Mouse (Mus musculus) midbrain, embryonic 14.5 days (tissue): ENCODE data around the gene Jmjd1c. TPM values are rescaled to one million over a fixed set of nuclear protein-coding genes. Genes with fewer than 3 reads are reported as not detected.

Source experiments
- ATAC-seq: fragments of 200-750 bp; cut with Nextera tagmentation; 2 replicates; pipeline ENCODE4 v1.8.0; 2017; ENCODE audit warnings: moderate number of reproducible peaks, moderate library complexity; ENCODE audit not compliant: low FRiP score, low TSS enrichment
- DNase-seq: peaks from one replicate; pipeline ENCODE4 v3.0.0-alpha.2; 2015
- H3K27ac ChIP-seq: fragments of 300-500 bp; sonication (generic); replicated peaks from 2 replicates; pipeline ENCODE4 v1.5.1; 2014; ENCODE audit warnings: mild to moderate bottlenecking, low read depth, low read length, moderate library complexity
- H3K27me3 ChIP-seq: fragments of 300-500 bp; sonication (generic); 2 replicates; pipeline ENCODE4 v1.6.1; 2014; ENCODE audit warnings: low read length, control low read depth, mixed read lengths; ENCODE audit not compliant: control insufficient read depth, insufficient read depth
- H3K36me3 ChIP-seq: fragments of 300-500 bp; sonication (generic); 2 replicates; pipeline ENCODE4 v1.6.1; 2014; ENCODE audit warnings: low read length, control low read depth; ENCODE audit not compliant: control insufficient read depth, insufficient read depth
- H3K4me1 ChIP-seq: fragments of 300-500 bp; sonication (generic); 2 replicates; pipeline ENCODE4 v1.6.1; 2014; ENCODE audit warnings: mild to moderate bottlenecking, antibody characterized with exemption, low read length, control low read depth; ENCODE audit not compliant: control insufficient read depth, insufficient read depth
- H3K4me2 ChIP-seq: fragments of 300-500 bp; sonication (generic); 2 replicates; pipeline ENCODE4 v1.6.1; 2014; ENCODE audit warnings: mild to moderate bottlenecking, low read length, moderate library complexity
- H3K4me3 ChIP-seq: fragments of 300-500 bp; sonication (generic); replicated peaks from 2 replicates; pipeline ENCODE4 v1.5.1; 2014; ENCODE audit warnings: low read depth, low read length
- H3K9ac ChIP-seq: fragments of 300-500 bp; sonication (generic); replicated peaks from 2 replicates; pipeline ENCODE4 v1.6.1; 2014; ENCODE audit warnings: mild to moderate bottlenecking, low read length, moderate library complexity
- H3K9me3 ChIP-seq: fragments of 300-500 bp; sonication (generic); 2 replicates; pipeline ENCODE4 v1.6.1; 2016; ENCODE audit warnings: low read length, control low read depth, mixed read lengths; ENCODE audit not compliant: control insufficient read depth
- WGBS: fragments of 180-500 bp; shearing (Covaris S2); extraction: QIAGEN DNeasy Blood & Tissue Kit; methylation state at CpG from one replicate; pipeline ENCODE4 v1.1.7; 2014; 5-methylcytosine and 5-hydroxymethylcytosine counted together
- polyA plus RNA-seq: library from polyadenylated mRNA; unstranded; fragments of >200 nt; fragmentation: Nextera tagmentation; extraction: Ambion mirVana; gene quantifications from 2 replicates; pipeline ENCODE4 v1.2.1, GENCODE M21; 2014

Gene Jmjd1c
- polyA plus RNA-seq, 1 experiment from 2014 or later = 54.4 TPM

DNA sequence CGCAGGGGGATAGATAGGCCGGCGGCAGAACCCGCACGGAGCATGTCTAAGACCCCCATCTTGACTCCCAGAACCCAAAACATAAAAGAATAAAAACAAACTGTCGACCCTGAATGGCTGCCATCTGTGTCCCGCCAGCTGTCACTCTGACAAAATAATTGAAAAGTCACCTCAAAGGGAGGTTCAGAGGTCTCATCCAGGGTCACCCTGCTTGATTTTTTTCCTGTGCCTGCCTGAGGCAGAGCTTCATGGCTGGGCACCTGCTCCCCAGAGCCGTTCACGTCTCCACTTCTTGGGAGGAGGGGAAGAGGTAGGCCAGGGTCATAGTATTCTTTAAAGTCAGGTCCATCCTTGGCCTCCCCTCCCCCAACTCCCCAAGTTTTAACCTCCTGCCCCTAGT is 8.6 kb downstream of the Jmjd1c start:
- no peaks in the 10 kb centered on the region for H3K9me3 ChIP-seq
- peaks cover 83% of the 10 kb centered on the region for H3K4me1 ChIP-seq
- no peaks in the 10 kb centered on the region for H3K36me3 ChIP-seq
- H3K4me3 ChIP-seq = no peak overlapping the region
- H3K27me3 ChIP-seq = no peaks in the 10 kb centered on the region
- WGBS = 10% methylated on average over 9 of the region's 9 CpGs
- ATAC-seq (no peak; the same call in 1 of the 2 replicates), DNase-seq (no peak)
- H3K9ac ChIP-seq = no peak overlapping the region
- H3K4me2 ChIP-seq = no peak overlapping the region
- no peak overlapping the region for H3K27ac ChIP-seq

DNA sequence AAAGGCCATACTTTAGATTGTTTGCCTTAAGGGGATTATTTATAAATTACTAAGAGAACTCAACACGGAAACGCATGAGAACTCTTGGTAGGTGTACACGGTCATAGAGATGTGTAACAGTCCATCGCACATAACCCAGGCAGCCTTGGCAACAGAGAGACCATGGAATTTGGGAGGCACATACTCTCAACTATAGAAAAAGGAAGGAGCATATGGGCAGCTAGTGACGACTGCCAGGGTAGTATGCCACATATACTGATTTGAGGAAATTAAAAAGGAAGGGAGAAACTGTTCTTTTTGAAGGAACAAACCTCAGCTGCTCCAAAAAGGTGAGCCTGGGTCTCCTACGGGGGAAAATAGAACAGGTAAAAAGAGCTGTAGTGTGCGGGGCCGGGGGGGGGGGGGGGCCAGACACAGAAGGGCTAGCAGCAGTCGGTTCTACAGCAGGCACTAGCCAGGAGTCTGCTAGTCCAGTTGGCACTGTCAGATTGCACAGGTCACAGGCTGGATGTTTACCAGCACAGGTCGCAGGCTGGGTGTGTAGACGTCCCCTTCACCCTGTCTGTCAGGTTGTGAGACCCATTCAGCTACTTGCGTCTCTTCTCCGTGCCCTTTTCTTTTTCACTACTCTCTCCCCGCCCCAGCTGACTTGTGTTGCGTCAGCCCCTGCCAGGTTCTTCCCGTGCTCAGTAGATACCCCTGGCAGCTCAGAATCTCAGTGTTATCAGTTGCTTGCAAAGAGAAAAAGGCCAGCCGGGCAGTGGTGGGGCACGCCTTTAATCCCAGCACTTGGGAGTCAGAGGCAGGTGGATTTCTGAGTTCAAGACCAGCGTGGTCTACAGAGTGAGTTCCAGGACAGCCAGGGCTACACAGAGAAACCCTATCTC is 9.6 kb downstream of the Jmjd1c start:
- peaks cover 72% of the 10 kb centered on the region for H3K4me1 ChIP-seq
- DNase-seq (no peak), ATAC-seq (no peak)
- H3K27me3 ChIP-seq = no peaks in the 10 kb centered on the region
- H3K27ac ChIP-seq = no peak overlapping the region
- 52% methylated on average over 19 of the region's 19 CpGs for WGBS
- no peak overlapping the region for H3K9ac ChIP-seq
- H3K36me3 ChIP-seq = no peaks in the 10 kb centered on the region
- no peaks in the 10 kb centered on the region for H3K9me3 ChIP-seq
- H3K4me3 ChIP-seq = no peak overlapping the region
- no peak overlapping the region for H3K4me2 ChIP-seq

DNA sequence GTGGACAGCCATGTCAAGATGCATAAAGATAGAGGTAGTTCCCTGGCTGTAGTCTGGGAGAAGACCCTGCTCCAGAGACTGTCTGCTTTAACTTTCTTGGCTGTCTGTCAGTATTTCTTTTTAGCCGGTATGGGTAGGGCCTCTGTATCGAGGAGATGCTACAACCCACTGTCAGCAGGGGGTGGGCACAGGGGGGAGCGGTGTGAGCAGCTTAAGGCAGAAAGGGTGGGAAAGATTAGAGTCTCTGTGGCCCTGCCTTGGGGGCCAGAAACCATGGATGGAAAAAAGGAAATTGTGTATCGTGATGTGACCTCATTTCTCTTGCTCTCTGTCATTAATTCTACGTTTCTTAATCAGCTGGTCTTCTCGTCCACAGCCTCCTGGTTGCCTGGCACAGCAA is 10.5 kb downstream of the Jmjd1c start:
- no peak for ATAC-seq
- Histone ChIP-seq H3K27ac (no peak overlapping the region), H3K27me3 (no peaks in the 10 kb centered on the region), H3K9ac (no peak overlapping the region), H3K4me3 (no peak overlapping the region), H3K4me2 (no peak overlapping the region), H3K9me3 (no peaks in the 10 kb centered on the region), H3K4me1 (peaks cover 65% of the 10 kb centered on the region), H3K36me3 (no peaks in the 10 kb centered on the region)
- no peak for DNase-seq
- 48% methylated on average over 6 of the region's 6 CpGs for whole genome bisulfite sequencing

DNA sequence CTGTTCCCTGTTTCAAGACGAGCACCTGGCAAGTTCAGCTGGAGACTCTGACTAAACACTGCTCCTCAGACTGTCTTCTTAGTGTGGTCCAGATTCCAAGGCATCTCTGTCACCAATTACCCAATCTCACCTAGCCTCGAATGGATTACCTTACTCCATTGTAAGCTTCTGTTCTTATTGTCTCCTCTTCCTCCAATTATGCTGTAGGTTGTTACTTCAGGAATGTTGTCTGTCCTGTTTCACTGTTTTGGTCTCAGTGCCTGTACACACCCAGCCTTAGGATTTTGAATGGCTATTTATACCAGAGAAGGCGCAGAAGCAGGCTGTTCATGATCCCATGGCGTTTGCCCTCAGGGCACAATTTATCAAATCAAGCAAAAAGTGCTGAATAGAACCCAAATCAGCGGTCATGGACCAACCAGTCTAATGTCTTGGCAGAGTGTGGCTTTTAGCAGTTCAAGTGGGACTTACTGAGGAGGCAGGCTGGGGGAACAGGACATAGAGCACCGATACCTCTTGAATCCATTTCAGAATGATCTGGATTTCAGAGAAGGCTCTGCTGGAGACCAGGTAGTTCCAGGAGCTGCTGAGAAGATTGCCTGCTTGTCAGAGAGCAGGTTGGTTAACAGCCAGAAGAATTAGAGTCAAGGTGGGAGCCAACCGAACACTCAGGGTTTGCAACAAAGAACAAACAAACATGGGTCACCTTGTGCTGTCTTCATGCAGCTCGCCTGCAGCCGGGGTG is 11.3 kb downstream of the Jmjd1c start:
- Histone ChIP-seq H3K4me3 (no peak overlapping the region), H3K27ac (no peak overlapping the region), H3K9ac (no peak overlapping the region), H3K27me3 (no peaks in the 10 kb centered on the region), H3K36me3 (no peaks in the 10 kb centered on the region), H3K4me1 (peaks cover 62% of the 10 kb centered on the region), H3K9me3 (no peaks in the 10 kb centered on the region), H3K4me2 (no peak overlapping the region)
- WGBS = 79% methylated on average over 9 of the region's 9 CpGs
- ATAC-seq = no peak
- no peak for DNase-seq

DNA sequence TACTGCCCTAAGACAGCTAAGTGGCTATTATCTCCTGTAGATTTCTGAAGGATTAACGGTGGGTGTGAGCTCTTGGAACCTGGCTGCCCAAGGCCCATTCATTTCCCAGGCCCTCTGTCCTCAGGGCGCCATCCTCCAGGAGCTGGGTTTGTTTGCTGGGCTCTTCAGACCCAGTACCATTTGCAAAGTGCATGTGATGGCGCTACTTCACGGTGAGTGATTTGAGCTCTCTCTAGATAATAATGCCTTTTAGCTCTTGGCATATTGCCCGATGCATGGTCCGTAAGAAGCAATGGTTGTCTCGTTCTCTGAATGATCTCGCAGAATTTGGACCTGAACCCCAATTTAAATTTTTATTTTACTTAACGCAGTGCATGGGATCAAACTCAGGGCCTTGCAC is 12.2 kb downstream of the Jmjd1c start:
- no peak overlapping the region for H3K27ac ChIP-seq
- peak; percentile 49 for DNase-seq
- no peaks in the 10 kb centered on the region for H3K9me3 ChIP-seq
- no peak overlapping the region for H3K9ac ChIP-seq
- H3K4me2 ChIP-seq = no peak overlapping the region
- no peak for ATAC-seq
- H3K27me3 ChIP-seq = no peaks in the 10 kb centered on the region
- H3K36me3 ChIP-seq = no peaks in the 10 kb centered on the region
- WGBS = 52% methylated on average over 9 of the region's 9 CpGs
- H3K4me3 ChIP-seq = no peak overlapping the region
- H3K4me1 ChIP-seq = peaks cover 57% of the 10 kb centered on the region

DNA sequence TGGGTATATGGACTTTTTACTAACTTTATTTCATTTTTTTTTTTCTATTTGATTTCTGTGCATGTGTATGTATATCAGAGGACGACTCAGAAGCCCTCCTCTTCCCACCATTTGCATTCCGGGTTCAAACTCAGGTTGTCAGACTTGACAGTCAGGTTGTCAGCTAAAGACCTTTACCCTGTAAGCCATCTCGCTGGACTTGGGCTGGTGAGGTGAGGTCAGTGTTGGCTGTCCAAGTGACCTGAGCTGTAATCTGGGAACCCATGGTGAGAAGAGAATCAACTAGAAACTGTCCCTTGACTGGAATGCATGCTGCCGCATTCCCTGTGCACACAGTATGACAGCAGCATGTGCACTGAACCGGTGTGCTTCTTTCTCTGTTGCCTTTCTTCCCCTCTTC is 13.7 kb downstream of the Jmjd1c start:
- H3K9ac ChIP-seq = no peak overlapping the region; the same call in 1 of the 2 replicates
- 89% methylated on average over 5 of the region's 5 CpGs for WGBS
- no peak overlapping the region for H3K4me2 ChIP-seq
- H3K4me1 ChIP-seq = peaks cover 47% of the 10 kb centered on the region
- no peaks in the 10 kb centered on the region for H3K27me3 ChIP-seq
- H3K36me3 ChIP-seq = no peaks in the 10 kb centered on the region
- ATAC-seq = no peak
- DNase-seq = no peak
- H3K27ac ChIP-seq = no peak overlapping the region
- no peaks in the 10 kb centered on the region for H3K9me3 ChIP-seq
- H3K4me3 ChIP-seq = no peak overlapping the region

DNA sequence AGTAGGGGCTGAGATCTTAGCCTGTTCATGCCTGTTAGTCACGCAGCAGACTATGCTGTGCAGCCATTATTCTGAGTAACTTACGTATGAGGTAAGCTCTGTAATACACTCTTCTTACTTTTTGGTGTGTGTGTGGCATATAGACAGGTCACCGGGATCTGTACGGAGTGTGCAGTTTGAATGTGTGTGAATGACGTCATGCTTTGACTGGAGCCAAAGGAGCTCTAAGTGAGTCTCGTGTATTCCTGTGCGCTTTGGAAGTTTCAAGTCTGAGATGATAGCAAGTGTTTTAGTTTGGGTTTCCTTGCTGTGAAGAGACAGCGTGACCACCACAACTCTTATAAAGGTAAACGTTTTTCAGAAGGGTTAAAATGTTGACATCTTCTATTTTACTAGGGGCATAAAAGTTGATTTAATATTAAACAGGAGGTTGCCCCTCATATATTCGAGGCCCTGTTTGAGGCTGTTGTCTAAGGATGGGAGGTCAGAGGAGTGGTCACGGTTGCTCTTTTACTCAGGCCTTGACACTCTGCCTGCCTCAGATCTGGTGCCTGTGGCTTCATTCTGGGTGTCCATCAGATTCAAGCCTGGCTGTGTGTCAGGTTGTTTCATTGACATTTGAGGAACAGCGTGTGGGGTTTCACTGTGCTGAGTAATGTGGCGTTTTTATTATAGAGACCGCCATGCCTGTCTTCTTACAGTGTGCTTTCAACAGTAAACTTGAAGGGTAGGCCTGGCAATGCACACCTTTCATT is 15.3 kb downstream of the Jmjd1c start:
- no peak overlapping the region for H3K27ac ChIP-seq
- H3K9me3 ChIP-seq = no peaks in the 10 kb centered on the region
- DNase-seq (no peak), ATAC-seq (no peak)
- H3K4me1 ChIP-seq = peaks cover 48% of the 10 kb centered on the region
- no peaks in the 10 kb centered on the region for H3K27me3 ChIP-seq
- H3K4me3 ChIP-seq = no peak overlapping the region
- H3K36me3 ChIP-seq = no peaks in the 10 kb centered on the region
- H3K4me2 ChIP-seq = no peak overlapping the region
- no peak overlapping the region for H3K9ac ChIP-seq
- WGBS = 66% methylated on average over 14 of the region's 14 CpGs

DNA sequence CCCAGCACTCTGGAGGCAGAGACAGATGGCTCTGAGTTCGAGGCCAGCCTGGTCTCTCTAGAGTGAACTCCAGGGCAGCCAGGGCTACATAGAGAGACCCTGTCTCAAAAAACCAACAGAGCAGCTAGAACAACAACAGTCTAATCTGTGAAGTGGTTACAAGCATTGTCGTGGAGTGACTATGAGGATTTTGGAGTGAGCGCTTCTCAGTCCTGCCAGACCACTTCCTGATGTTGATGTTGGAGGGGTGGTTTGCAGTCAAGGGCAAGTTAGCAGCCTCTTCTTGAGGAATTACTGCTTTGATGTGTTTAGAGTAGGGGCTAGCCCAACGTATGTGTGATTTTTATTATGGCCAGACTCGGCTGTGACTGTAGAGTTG is 15.9 kb downstream of the Jmjd1c start:
- Histone ChIP-seq H3K4me2 (no peak overlapping the region), H3K27me3 (no peaks in the 10 kb centered on the region), H3K9ac (no peak overlapping the region), H3K4me3 (no peak overlapping the region), H3K4me1 (peaks cover 47% of the 10 kb centered on the region), H3K36me3 (no peaks in the 10 kb centered on the region), H3K9me3 (no peaks in the 10 kb centered on the region), H3K27ac (no peak overlapping the region)
- WGBS = 90% methylated on average over 5 of the region's 5 CpGs
- no peak for DNase-seq
- ATAC-seq = no peak
